Mouse (Mus musculus): ENCODE data around the gene Cmc4.

Gene Cmc4

DNA sequence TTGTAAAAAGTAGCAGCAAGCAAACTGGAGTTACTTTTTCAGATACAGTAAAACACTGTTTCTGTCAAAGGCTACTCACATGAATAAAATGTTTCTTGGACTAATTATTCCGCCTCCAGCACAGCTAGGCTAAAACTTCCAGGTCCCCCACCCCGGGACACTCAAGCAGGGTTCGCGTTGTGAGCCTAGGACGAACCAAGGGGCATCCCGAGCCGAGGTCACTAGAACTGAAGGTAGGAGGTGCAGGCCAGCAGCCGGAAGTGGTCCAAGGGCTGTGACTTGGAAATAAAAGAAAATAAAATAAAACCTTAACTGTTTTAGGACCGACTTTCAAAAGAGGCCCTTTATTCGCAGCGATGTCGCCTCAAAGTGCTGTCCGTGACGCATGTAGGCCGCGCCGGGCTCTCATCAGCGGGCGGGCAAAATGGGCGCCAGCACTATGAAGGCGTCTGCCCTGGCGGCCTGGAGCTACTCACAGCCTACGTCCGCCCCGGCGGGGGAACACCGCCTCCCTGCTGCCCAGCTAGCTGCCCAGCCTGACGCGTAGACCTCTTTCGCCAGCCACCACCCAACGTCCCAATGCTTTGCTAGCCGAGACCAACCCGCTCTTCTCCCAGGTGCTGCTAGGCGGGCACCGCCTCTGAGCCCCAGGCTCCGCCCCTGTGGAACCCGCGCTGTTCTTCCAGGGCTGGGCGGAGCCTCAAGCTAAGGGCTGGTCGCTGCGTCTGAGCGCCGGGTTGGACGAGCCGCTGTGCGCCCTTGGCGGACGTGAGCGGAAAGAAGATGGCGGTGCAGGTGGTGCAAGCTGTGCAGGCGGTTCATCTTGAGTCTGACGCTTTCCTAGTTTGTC is at the start of gene Cmc4, which contains the start of the genes Mtcp1 and Brcc3:
Gene Cmc4, minus strand, starts transcription at position 649 of the 850 bp plus-strand sequence.
Gene Mtcp1, minus strand, starts transcription at position 653 of the 850 bp plus-strand sequence.
Gene Brcc3, plus strand, starts transcription at position 693 of the 850 bp plus-strand sequence.
- peak; percentile 93 for DNase-seq

DNA sequence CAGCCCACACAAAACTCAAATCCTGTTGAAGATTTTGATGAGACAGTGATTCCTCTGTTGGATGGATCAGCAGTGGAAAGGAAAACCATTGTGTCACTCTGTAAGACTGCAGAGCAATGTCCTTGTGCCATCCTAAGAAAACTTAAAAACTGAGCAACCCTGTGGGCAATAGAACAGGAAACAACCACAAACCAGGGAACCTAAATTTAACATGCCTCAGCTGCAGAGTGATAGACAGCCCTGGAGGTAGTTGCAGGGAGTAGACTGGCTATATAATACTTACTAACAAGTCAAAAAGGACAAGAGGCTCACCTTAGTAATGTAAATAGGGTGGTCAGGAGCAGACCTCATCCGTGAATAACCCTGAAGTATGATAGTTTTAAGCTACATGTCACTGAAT is 38.2 kb upstream of the Cmc4 start:
- no peak for DNase-seq

DNA sequence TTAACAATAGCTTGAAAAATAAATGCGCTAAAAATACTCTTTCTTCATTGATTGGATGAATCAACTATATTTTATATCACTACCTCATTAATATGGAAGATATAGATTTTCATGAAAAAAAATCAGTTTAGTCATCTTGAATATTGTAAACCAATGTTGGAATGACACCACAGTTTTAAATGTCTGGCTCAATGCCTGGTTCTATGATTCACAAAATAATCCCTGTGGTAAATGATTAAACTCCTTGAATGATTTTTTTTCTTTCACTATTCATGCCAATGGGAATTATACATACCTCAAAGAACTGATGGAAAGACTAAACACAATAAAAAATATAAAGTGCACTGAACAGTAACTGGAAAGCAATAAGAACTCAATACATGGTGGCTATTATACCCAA is 6.7 kb downstream of the Cmc4 start:
- DNase-seq = no peak

DNA sequence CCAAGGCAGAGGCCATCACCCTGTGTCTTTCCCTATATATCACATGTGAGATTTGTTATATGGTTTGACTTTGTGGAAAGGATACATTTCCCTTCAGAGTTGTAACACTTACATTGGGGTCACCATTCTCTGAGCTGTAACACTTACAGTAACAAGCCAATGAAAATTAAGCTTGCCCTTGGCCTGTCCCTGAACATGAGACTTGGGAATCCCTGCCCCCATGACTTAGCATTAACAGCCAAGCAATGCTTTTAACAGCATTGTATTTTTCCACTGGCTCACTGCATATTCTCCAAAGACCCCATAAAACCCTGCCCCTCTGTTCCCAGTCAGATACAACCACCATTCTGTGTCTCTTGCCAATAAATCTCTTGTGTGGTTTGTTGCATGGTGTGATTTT is 13.0 kb downstream of the Cmc4 start:
- DNase-seq = no peak

DNA sequence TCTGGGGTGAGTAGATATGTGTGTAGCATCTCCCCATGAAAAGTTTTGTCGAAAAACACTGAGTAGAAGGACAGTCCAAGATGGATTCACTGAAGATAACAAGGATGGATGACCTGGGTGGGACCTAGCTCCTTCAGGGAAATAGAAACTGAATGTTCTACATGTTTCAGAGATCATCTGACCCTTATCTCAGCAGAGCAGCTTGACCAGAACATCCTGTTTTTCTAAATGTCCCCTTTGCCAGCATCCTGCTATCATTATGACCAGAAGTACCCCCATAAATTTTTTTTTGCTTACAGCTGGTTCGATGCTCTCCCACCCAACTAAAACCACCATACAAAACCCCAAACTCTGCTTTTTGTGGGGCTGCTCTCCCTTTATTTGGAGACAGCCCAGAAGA is 13.7 kb downstream of the Cmc4 start:
- peak; percentile 50 for DNase-seq

DNA sequence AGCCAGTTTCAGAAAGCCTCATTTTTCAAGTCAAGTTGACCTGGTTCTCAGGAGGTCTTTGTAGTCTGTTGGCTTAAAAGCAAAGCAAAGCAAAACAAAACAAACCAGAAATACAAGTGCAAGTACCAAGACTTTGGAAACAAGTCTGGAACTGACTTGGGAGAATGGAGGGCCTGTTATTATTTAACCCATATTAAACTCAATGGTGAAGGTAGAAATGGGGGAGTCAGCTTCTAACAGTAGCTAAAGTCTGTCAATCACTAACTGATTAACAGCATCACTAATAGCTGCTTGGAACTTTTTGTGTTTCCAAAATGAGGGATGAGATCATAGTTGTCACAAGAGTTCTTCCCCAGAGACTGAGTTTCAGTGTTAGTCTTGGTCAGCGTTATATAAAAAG is 16.9 kb downstream of the Cmc4 start:
- DNase-seq = peak; percentile 64

DNA sequence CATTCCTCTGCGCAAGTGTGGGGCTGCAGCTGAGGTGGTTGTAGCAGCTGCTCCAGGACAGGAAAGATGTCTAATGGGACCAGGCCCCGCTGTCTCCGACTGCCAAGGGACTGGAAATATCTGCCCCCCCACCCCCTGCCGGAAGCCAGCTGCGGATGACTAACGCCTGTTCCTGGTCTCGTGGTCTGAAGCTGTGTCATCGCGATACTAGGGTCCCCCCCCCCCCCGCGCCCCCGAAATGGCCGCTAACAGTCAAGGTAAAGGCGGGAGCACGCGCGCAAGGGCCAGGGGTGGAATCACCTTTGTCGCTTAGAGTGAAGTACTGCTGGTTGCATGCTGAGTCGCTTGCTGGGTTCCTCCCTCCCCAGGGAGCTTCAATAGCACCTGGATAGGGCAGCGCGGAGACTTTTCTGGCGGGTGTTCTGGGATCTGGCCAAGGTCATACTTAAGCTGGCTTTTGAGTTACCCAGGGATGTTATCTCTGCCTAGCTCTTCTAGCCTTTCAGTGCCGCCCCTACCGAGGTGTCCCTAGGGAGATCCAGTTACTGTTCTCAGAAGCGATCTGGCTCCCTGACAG is 34.1 kb downstream of the Cmc4 start, which contains the start of the genes Fundc2 and F8:
Gene Fundc2, plus strand, starts transcription at position 205 of the 577 bp plus-strand sequence.
Gene F8, minus strand, starts transcription at position 421 of the 577 bp plus-strand sequence.
- peak; percentile 81 for DNase-seq

DNA sequence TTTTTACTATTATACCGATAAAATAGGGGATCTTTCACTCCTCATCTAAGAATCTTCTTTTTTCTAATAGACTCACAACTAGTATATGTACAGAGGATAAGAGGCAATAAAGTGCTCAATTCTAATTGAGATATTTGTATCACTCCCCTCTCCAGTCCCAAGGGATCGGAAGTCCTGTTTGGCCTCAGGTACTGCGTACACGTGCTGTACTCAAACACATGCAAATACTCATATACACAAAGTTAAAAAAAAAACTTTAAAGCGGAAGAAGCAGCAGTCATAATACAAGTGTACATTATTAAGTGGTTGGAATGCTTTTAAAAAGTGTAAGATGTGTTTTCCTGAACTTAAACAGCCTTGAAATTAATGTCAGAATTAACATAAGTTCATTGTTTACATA is 34.7 kb downstream of the Cmc4 start:
- DNase-seq = no peak

DNA sequence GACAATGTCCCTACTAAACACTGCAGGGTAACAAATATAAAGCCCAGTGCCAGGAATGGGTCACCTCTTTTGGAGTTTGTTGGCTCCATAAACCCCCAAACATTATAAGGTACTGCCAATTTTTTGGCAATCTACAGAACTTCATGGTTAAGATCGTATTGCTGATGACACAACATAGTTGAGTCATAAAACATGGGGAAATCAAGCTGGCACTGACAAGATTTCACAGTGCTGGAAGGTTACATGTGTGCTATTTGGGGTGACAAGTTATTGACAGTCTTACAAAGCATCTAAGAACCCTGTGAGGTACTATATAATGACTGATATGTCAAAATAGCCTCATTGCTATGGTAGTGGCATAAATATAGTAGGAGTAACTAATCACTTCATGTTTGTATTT is 35.2 kb downstream of the Cmc4 start:
- DNase-seq = no peak

DNA sequence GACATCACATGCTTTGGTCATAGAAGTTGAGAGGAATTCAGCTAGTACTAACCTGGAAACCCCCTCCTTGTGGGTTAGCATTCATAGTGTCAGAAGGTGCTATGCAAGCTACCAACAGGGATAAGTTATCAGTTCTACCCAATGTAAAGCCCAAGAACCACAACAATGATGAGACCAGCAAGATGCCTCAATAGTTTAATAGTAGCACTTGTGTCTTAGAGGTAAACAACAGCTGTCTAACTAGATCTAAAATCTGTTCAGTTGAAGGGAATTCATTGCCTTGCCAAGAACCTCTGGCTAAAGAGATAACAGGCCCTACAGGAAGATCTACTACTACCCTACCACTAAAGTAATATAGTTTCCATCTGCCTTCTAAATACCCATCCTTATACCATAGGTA is 39.6 kb downstream of the Cmc4 start:
- no peak for DNase-seq

DNA sequence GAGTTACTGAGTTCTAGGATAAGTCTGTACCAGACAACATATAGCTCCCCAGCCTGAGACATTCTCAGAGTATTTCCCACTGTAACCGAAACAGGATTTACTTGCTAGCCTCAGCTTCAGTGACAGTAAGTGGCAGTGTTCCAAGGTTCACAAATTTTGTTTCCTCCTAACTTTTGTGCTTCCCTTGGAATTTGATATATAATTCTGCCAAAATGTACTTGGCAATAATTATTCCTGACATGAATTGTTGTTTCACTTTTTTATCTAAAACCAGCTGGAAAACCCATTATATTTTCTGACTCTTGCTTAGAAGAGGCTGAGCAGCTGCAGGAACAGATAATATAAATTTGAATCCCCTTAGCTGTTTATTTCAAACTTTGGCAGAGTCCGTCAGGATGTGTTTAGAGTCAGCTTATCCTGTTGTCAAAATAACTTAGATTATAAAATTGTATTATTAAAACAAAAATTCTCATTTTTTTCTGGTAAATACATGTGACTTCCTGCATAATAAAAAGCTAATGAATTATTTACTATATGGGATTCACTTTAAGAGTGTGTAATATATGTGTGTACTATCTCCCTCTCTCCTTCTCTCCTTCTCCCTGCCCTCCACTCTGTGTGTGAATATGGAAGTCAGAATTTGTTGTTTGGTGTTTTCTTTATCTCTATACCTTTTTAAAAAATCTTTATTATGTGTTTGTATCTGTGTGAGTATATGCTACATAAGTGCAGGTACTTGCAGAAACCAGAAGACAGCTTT is 43.5 kb downstream of the Cmc4 start:
- DNase-seq = peak; percentile 56

DNA sequence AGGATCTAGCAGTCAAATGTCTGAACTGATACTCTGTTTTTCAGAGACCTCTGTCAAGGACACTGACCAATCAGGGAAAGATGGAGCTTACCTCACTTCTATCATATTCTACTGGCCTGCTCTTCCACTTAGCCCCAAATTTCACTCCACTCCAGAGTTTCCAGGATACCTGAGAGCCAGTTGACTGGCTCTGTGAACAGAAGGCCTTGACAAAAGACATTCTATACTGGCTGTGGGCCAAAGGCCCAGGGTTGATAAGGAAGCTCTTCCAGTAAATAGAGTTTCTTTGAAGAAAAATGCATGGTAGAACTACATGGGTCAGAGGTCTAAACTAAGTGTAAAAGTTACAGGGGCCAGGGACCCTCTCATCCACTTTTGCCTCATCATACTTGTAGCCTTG is 46.2 kb downstream of the Cmc4 start:
- DNase-seq = no peak

Data from kidney, adult 9 months (tissue).